Mouse (Mus musculus): Measurements from ENCODE around the gene Coil.
A peak's percentile ranks its signal among the peaks of the same experiment; 100 is the strongest.

DNA sequence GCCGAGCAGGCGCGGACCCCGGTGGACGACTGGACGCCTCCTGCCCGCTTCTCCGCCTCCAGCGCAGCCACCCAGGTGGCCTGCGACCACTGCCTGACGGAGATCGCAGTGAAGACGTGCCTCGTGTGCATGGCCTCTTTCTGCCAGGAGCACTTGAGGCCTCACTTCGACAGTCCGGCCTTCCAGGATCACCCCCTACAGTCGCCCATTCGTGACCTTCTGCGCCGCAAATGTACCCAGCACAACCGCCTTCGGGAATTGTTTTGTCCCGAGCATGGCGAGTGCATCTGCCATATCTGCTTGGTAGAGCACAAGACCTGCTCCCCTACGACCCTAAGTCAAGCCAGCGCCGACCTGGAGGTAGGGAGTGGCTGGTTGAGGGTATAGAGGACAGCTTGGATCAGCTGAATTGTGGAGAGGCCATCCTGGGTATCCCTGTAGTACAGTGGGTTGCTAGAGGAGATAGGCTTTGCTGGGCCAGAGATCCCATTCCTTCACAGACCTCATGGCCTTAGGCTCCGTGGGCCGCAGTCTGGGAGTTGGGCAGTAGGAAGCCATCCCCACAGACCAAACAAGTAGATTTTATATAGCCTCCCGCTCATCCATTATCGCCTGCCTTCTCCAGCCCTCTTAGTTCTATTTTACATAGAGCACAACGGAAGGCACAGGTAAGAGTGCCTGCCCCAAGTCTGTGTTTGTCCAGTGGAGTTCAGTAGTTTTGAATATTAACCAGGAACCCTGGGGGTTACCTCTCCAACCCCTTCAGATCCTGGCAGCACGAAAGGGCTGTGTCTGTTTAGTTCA, 29.9 kb downstream of the Coil start:
- TF ChIP-seq POLR2A (IDR thresholded peaks at IDR 0.05; ENCODE audit: insufficient read depth, low read depth, low read length) (no peak), CTCF (IDR thresholded peaks at IDR 0.05) (no peak), EP300 (IDR thresholded peaks at IDR 0.05; ENCODE audit: insufficient read depth, low read depth, low read length) (0 out of 2 replicates have a peak, but pooled peaks have one; percentile 24)

All from heart, adult 2 months (tissue).